Mouse (Mus musculus) MN1 (cell line): ENCODE data around the gene BC067074.
"Not testable (repeated sequence)": the region's sequence is repeated elsewhere in the genome, so short reads cannot be mapped to it uniquely, and the experiment has no call there.

Experiments used
- DNase-seq: peaks from one replicate; pipeline ENCODE4 v3.0.0-alpha.2; 2016; ENCODE audit warnings: low spot score

BC067074 gene

DNA sequence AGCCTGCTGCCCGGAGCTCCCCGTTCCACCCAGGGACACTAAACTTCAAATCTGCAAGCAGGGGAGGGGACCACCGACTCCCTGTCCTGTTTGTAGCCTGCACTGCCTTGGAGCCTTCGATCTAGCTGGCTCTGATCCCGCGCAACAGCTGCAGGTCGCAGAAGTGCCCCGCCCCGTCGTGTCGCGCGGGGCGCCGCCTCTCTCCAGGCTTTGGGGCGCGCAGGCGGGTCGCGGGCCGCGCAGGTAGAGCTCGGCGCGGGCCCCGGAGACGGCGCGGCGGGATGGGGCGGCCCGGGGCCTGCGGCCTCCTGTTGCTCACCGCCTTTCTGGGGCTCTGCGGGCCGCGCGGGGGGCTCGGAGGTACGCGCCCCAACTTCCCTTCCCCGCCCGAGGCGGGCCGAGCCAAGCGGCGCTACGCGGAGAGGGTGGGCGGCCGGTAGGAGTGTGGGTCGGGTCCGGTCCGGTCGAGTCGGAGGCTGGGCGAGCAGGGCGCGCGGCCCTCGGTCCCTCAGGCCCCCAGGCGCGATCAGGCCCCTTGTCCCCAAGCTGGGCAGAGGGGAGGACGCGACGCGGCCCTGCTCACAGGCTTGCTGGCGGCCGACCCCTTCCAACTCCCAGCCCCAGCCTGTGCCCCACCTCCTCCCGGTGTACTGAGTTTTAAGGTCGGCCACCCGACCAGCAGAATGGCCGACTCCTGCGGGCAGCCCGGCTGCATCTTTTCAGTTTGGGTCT lies at the start of gene BC067074:
Gene BC067074, plus strand, starts transcription at position 185 of the 732 bp plus-strand sequence.
- DNase-seq: no peak

DNA sequence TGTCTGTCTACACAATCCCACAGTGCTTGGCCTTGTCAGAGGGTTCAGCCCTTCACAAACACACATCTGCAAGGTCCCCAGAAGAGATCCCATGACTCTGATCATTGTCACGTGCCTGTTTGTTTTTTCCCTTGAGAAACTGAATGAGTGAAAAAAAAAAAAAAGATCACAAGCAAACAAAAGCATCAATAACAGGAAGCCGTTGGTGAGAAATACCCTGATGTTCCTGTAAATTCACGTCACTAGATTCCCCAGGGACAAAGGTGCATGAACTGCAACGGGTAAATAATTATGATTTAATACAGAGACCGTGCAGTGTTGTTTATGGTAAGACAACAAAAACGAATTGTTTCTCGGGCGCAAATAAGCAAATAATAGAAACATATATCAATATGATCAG lies 47.9 kb upstream of the BC067074 start:
- no peak for DNase-seq

DNA sequence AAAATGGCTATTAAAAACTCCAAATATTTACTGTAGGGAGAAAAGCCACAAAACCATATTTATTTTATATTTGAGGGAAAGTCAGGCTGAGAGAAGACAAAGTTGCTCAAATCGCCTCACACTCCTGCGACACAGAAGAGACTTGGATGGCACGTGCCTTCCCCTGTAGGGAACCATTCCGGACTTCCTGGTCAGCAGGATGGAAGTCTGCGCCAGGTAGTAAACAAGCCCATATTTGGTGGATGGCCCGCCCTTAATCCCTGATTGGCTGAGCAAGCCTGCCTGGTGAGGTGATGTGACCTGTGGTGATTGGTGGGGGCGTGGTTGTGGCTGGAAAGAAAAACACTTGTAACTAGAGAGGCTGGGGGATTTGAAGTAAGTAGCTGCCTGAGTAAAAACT lies 40.4 kb upstream of the BC067074 start:
- DNase-seq: not testable (repeated sequence)

DNA sequence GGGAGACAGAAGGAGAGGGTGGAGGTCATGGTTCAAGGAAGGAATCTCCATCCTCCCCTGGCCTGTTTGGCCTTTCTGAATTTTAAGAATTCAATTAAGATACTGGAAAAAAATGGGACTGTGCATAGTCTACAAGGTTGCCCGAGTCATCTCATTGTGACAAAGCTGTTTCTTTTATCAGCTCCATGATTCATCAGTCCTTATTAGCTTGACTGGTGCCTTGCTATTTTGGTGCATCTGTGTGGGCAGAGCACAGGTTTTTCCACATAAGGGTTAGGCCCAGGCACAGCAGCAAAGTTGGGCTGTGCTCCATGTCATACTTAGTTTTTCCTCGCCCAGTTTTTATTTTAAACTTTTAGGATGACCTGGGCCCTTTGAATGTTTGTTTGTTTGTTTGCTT lies 36.2 kb upstream of the BC067074 start:
- no peak for DNase-seq

DNA sequence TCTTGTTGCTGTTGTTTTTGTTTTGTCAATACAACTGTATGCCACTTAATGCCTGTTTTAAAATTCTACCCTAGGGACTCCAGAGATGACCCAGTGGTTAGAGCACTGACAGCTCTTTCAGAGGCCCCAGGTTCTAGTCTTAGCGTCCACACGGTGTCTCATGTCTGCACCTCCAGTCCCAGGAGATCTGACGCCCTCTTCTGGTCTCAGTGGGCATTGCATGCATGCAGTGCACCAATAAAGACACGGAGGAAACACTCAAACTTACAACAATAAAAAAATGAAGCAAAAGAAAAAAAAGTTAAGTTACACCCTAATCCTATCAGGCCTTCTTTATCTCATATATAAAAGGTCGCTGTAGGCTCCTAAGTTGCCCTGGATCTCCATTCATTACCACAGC lies 35.8 kb upstream of the BC067074 start:
- DNase-seq: no peak

DNA sequence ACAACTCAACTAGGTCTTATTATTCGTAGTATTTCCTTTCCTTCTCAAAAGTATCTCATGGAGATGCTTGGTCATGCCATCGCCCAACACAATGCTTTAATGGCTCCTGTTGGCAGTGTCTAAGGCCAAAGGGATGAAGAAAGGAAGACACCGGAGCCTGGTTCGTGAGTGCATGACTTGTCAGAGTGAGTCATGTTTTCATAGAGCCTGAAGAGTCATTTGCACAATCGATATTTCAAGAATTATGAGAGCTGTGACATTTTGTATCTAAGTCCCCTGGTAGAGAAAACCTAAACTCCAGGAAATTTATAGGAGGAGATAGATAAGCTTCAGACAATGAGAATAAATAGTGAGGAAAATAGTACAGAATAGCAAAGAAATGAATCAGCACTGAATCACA lies 33.7 kb upstream of the BC067074 start:
- no peak for DNase-seq

DNA sequence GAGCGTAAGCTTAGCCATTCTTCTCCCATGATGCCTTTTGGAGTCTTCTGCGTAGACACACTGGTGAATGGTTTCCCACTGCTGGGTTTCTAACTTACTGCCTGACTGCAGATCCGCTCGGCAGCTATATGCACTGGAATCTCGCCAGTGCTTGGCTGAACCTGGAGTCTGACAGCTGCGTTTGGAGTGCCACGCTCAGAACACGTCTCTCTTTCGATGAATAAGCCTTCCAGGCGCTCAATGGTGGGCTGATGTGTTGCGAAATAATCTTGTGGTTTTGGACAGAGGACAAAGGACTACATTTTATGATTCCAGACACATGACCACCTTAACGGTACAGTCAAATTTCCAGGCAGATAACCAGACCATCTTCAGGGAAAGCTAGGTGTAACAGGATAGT lies 30.1 kb upstream of the BC067074 start:
- DNase-seq: no peak

DNA sequence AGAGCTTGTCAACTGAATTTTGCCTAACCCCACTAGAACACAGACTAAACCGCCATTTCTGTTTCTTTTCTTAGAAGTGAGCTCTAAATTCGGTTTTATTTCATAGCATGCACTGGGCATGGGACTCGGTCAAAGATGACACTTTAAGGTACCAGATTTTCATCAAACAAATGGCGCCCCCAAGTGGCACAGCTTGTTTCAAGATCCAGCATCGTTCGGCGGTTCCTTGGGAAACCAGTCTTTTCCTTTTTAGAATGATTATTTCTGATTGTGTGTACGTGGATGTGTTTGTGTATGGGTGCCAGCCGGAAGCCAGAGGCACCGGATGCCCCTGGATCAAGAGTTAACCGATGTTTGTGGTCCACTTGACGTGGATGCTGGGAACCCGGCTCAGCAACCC lies 27.7 kb upstream of the BC067074 start:
- DNase-seq: no peak

DNA sequence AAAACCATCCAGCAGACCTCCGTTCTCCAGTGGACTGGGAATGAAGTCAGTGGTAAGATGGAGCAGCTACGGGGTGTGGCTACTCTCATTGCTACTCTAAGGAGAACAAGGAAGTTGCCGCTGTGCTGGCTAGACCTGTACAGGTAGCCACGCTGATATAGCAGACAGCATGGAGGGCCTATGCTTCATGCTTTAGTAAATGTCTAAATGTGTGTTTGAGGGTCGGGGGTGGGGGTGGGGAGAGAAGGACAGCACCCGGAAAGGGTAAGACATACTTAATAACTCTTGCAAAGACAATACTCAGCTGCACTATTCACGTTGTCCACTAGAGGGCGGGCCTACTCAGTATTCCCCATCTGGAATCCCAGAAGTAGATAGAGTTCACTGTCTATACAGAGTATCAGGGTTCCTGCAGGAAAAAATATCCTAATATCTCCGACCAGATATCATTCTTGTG lies 26.4 kb upstream of the BC067074 start:
- DNase-seq: peak; percentile 84

DNA sequence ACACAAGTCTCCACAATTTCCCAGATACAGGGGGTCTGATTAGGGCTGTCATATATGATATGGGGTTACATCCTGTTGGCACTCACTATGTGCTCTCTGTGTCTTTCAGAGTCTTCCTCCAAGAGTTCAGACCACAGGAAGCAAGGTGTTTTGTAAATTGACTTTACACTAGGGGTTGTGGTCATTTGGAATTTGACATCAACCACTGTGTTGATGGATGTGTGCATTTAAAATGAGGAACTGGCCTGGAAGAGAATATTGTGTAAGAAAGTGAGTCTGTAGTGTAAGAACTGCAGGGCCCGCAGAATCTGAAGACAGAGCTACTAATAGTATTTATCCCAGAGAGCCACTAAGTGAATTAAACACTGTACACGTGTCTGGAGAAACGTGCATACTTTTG lies 25.8 kb upstream of the BC067074 start:
- no peak for DNase-seq

DNA sequence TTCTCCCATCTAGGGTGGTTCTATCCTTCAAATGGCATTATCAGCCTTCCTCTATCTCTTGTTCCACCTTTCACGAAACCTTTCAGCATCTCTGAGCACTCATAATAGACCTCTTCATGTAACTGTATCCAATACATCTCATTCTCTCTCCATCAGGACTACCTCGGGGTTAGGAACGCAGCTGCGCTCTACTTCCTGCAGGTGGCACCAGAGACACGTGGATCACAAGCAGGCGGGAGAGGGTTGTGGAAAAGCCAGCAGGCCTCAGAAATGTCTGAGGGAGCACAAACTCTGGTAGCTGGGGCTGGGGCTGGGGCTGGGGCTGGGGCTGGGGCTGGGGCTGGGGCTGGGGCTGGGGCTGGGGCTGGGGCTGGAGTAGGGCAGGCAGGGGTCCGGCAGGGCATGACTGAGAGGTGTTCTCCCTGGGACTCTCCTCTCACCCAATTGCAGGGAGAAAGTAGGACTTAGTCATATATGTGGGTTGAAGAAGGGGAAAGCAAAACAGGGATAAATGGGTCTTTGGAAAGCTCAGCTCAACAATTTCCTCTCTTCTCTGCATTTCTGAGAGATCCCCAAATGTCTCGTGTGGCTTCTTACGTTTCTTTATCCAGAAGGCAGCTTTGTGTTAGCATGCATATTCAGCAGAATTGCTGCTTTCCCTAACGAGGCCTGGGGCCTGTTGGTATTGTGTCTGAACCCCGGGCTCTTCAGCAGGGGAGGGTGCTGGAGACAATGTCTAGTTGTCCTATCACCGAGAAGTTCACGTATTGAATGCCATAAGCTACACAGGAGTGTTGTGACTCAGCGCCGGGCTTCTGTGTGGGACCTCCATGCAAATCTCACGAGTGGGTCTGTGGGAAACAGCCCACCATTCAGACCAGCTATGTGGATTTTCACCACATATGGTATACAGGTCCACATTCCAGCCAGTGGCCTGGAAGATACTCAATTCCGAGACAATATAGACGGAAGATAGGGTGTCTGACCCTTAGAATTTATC lies 22.9 kb upstream of the BC067074 start:
- peak; percentile 86 for DNase-seq

DNA sequence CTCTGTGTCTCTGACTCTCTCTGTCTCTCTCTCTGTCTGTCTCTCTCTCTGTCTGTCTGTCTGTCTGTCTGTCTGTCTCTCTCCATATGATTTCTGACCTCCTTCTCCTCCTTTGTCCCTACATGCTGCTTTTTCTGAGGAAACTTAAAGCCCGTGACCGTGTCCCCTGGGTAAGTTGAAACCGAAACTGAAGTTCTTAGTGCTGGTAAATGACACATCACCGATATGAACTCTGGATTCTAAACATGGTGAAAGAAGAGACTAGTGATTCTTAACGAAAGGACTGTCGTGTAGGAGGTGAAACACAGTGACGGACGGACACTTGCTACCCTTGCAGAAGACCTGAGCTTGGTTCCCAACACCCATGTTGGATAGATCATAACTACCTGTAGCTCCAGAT lies 21.8 kb upstream of the BC067074 start:
- DNase-seq: no peak

DNA sequence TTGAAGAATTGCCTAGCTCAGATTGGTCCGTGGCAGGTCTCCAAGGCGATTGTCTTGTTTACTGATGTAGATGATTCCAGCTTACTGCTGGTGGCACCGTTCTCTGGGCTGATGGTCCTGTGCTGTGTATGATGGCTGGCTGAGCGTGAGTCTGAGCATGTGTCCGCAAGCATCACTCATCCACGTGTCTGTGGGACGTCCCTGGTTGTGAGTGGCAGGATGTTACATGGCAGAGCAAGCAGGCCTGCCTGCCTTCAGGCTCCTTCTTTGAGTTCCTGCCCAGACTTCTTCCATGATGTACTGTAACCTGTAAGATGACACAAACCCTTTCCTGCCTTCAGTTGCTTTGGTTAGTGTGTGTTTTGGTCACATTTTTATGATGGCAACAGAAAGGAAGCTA lies 5.8 kb upstream of the BC067074 start:
- DNase-seq: no peak

DNA sequence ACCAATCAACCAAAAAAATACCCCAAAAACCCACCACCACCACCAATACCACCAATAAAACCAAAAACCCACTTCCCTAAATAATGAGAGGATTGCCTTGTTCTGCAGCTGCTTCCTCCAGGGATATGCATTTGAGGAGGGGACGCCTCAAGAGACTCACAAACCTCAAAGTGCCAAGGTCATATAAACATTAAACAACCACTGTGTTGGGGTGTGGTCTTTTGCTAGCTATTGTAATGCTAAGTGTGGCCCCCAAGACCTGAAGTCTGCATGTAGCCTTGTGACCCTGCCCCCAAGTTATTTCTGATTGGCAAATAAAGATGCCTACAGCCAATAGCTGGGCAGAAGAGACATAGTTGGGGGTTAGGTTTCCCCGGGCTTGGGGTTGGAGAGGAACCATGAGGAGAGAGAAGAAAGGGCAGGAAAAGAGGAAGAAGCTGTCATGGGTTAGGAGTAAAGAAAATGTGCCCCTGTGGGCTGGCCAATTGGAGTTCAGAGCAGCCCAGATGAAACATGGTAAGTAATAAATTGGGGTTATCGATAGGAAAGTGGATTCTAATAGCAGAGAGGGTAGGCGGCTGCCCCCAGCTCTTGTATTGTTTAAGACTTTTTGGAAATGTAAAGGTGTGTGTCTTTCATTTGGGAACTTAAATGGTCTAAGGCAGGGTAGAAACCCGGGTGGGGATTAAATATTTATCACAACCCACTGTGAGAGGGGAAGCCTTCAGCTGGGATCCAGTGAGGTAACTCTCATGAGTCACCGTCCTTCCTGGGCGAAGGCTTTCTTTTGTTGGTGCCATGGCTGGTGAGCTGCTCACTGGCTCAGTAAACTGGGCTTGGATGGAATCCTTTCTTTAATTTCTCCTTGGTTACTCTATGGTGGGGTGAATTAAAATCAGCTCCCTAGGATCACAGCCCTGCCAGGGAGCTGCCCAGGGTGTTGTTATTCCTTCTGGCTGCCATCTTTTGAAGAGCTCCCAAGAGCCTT lies 4.5 kb upstream of the BC067074 start:
- no peak for DNase-seq

DNA sequence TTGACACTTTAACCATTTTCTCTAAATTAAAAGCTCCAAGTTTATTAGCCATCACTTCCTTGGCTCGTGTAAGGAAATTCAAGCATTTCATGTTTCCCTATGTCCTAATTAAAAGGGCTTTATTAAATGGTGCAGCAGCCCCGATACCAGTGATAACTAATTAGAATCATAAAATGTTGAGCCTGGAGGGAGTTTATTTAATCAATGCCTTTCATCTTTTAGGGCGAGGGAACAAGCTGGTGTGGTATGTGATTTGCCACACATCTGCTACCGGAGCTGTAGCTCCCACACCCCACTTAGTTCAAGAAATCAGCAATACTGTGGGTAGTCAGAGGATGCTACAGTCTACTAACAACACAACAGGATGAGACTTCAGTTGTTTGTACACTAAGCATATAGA lies 3.2 kb upstream of the BC067074 start:
- no peak for DNase-seq

DNA sequence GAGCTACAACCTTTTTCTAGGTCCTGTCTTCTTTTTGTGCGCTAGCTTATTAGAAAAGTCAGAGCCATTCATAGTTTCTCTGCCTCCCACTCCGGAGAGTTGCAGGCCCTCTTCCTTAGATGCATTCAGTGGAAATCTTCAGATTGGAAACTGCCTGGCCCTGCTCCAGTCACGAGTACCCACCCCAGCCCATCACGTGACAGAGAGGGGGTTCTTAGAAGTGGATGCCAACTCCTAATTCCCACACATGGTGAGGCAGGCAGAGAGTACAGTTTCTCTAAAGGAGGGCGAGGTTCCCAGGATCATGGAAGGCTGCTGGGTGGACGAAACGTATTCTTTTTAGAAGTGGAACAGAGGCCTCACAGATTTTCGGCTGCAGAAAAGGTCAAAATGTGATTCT lies 958 bp upstream of the BC067074 start:
- DNase-seq: no peak

DNA sequence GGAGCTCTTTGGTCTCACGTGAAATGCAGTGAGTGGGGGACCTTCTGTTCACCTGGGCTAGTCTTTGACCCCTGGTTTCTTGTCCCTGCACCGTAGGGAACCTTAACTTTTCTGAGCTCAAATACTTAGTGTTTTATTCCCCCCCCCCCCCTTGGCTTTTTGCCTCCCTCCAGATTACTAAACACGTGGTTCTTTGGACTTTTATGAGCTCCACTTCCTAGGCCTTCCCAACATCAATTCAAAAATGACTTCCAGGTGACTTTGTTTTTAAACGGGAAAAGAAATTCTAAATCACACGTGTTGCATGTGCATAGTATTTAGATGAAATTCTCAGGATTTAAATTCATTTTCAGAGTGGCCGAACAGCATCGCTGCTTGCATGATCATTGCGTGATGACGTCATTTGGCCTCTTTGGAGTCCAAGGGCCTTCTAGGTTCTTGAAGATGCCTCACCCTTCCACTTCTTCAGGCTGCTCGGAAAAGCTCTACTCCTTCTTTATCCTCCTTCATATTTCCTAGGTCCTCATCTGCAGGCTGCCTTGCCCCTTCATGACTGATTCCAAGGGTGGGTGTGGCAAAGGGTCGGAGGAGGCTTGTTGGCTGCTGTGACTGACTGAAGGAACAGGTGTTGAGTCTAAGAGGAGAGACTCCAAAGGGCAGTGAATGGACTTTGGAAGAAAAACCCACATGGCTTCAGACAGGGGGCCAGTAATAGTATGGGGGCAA lies 911 bp downstream of the BC067074 start:
- no peak for DNase-seq

DNA sequence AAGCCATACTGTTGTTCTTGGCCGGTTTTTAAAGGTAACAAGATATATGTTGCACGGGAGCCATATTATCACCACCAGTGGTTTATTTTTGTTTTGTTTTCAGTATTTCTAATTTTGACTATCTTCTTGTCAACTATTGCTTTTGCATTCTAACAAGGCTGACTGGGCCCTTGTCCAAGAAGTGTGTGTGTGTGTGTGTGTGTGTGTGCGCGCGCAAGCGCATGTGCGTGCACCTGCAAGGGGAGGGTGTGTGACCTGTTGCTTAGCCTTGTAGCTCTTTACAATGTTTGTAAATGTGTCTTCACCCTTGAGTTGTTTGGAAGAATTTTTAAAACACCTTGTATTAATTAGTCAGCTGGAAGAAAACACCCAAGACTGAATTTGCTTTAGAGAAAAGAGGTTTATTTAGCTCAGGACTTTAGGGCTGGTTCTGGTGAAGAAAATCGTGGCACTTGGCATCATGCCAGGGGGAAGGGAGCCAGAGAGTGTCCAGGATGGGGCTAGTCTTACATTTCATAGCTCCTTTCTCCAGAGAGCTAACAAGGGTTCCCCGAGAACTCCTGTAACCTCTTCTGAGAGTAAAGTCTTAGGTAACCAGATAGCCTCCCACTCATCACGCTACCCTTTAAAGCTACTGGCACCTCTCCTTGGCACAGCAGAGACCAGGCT lies 3.0 kb downstream of the BC067074 start:
- DNase-seq: no peak

DNA sequence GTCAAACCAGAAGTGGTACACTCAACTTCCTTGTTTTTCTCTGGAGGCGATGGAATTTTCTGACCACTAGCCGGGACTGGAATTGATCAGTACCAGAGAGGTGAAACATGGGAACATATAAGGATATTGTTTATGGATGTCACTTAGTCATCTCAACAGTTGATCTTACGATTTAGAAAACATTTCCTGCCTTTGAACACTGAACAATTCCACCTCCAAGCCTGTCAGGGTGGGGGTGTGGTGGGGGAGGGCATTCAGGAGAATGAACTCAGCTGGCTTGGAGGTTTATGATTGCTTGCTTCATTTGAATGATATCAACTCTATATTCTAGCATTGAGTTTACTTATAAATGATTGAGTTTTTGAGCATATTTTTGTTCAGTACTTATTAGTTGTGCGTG lies 13.6 kb downstream of the BC067074 start:
- no peak for DNase-seq

DNA sequence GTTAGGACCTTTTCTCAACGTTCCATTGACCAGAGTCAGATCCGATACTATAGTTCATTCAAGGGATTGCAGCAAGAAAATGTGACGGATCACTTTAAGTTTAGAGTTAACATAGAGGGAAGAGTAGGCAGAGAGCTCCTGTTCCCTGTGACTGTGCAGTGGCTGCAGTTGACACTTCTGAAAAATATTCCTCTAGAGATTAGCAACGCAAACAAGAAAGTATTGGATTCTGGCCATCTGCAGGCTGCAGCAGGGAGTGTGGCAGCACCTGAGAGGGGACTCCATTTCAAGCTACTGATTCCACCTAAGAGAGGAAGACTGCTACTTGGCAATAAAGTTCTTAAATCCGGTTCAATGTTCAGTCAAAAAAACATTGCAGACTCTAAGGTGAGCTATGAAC lies 26.6 kb downstream of the BC067074 start:
- DNase-seq: no peak

DNA sequence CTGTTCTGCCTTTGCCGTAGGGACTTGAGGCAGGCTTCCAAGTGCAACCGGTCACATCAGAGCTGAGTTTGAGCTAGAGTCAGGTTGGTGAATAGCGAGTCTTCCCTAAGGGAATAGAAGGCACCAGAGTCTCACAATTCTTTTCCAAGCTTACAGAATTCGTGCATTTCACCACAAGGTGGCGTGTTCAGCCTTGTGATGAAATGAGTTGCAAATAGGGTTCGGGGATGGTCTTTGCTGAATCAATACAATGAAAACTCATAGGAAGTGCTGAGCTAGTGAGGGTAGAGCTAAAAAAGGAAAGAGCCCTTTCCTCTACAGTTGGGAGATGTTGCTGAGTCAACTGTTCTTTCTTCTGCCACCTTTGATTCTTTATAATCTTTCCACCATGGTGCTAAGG lies 29.0 kb downstream of the BC067074 start:
- DNase-seq: peak; percentile 81
